Mouse (Mus musculus) 416B (cell line): ENCODE data around the gene Olfr98.
"Not testable (repeated sequence)": the region's sequence is repeated elsewhere in the genome, so short reads cannot be mapped to it uniquely, and the experiment has no call there.

ENCODE experiments used
- DNase-seq: peaks from one replicate; pipeline ENCODE4 v3.0.0; 2011; ENCODE audit warnings: low read depth

Gene Olfr98

GRCm38 (mm10) chr17:37263626-37264025, at the start of gene Olfr98:
Gene Olfr98 (minus strand): TSS chr17:37263749.
- no peak for DNase-seq

DNA sequence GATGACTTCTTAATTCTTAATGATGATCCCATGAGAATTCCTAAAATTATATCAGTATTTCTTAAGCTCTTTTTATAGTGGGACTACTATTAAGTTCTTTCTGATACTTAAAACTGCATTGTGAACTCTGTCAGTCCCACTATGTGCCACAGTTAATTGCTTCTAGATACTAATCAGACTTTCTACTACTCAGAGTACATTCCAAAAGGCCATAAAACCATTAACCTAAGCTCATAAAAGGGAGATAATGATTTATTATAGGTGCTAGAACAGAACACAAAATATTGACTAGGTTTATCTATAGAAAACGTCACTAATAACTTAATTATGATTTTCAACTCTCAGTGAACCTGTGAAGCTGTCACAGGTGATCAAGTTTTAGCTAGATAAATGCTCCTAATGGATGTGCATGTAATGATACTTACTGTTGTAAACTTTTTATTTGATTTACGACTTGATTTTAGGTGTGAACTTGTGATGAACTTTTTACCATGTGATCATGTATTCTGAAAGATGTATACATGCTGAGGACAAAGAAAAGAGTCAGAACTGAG, 46.7 kb upstream of the Olfr98 start:
- DNase-seq = no peak

GRCm38 (mm10) chr17:37308483-37308882, 44.9 kb upstream of the Olfr98 start:
- DNase-seq = peak; percentile 8

DNA sequence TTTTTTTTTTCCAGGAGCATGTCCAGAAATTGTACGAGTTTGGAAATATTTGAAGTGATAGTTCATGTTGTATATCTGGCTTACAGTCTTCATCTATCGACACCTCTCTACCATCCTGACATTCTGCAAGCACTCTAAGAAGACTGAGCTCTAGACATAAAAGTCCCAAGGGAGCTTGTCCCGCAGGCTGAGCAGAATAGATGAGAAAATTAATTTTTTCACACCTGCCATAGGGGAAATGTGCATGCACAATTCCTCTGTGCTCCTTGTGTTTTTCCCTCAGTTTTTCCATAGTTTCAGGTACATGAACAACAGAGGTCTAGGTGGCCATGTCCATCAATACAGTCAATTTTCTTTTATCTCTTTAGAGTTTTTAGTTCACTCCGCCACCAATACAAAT, 40.7 kb upstream of the Olfr98 start, which contains the start of gene Olfr101:
Gene Olfr101 (minus strand): TSS at position 101 of the 400 bp plus-strand sequence.
- DNase-seq = no peak

DNA sequence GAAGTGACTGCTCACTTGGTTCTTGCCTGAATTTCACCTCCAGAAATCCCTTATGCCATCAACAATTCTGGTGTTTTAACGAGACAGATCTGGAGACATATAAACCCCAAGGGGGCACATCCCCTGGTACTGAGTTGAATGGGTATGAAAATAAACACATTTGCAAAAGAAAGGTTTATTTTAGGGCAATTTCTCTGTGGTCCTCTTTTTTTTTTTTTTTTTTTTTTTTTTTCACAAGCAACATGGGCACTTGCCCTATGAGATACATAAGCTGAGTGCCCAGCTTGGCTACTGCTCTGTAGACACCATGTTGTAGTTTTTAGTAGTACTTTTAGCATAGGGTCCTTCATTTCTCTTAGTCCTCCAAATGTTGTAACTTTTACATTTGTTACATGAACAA, 19.8 kb upstream of the Olfr98 start, which contains the start of gene Olfr99:
Gene Olfr99 (minus strand): TSS at position 101 of the 400 bp plus-strand sequence.
- no peak for DNase-seq

DNA sequence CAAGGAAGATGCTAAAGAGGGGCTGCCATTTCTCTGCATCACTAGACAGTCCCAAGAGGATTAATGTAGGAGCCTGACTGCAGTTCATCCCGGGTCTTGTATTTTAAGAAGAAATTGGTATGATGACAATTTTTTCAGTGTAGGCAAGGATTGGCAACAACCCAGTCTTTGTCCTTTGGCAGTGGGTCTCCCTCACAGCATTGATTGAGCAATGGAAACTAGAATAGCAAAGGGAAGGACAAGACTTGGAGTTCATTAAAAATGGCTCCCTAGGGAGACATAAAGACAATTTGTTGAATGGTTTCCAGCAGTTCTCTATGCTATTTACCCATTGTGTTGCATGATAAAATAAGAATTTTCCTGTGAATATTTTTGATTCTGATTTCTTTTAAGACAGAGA, 16.8 kb upstream of the Olfr98 start:
- DNase-seq = no peak

DNA sequence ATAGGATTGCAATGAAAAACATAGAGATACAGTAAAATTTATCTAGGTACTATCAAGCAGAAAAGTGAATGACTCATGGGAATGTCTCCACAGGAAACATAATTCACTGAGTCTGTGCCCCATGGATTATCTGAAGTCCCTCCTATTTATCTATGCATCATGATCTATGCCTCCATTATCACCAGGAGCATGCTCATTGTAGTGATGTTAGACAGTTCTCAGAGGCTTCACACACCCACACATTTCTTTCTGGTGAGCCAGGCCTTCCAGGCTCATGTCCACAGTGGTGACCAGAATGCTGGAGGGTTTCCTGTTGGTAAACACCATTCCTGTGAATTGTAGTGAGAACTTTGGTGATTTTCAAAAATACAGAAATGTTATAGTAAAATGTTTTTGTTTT, 13.0 kb upstream of the Olfr98 start:
- DNase-seq = no peak

DNA sequence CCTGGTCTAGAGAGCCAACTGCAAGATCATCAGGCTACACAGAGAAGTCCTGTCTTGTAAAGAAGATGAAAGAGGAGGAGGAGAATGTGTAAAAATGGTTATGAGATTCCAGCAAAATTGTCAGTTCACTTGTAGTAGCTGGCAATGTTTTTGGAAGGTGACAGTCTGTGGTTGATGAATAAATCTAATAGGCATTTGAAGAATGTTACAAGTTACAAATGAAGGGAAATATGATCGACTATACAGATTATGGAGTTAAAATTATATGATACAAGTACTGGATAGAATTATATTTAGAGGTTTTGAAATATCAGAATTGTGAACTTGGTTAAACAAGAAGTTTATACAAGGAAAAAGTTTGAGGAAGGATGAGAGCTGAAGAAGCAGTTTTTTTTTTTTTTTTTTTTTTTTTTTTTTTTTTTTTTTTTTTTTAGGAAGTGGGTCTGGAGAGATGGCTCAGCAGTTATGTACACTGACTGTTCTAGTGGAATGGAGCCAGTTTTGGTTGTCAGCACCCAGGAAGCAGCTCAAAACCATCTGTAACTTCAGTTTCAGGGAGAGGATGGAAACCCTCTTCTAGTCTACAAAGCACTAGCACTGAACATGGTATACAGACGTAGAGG, 12.2 kb upstream of the Olfr98 start:
- DNase-seq = no peak

- DNase-seq = peak; percentile 91
These were observed 7.1 kb upstream of the Olfr98 start for GRCm38 (mm10) chr17:37270702-37271092.

DNA sequence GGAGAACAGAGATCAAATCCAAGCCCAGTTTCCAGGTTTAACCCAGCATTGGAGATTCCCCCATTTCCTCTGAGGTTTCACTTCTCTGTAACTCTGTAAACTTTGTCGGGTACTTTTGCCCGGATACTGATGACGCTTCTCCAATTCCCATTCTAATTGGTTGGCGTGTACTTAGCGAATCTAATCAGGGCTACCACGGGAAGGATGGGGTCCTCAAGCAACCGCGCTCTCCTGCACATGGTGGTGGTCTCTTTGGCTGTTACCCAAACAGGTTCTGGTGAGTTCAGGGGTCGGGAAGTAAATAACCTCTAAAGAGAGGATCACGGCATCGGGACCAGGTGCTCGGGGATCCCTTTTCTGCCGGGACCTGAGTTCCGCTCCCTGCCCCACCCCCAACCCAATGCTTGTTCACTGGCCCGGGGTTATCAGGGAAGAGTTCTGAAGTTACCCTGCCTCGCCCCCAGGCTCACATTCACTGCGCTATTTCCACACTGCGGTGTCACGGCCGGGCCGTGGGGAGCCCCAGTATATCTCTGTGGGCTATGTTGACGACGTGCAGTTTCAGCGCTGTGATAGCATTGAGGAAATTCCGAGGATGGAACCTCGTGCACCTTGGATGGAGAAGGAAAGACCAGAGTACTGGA, 6.6 kb upstream of the Olfr98 start, which contains the start of gene H2-M3:
Gene H2-M3 (plus strand): TSS at position 163 of the 644 bp plus-strand sequence.
- peak; percentile 92 for DNase-seq

DNA sequence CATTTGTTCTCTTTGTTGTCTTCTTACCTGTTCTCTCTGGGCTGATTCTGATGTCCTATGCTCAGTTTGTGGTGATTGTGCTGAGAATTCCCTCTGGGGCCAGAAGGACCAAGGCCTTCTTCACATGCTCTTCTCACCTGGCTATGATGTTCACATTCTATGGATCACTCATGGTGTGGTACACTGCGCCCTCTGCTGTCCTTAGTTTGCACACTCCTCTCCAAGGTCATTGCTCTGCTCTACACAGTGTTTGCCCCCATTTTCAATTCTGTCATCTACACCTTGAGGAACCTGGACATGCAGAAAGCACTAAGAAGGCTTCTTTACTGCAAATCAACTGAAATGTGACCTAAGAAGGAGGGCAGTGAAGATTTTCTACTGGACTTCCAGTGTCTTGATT, 13.0 kb downstream of the Olfr98 start:
- peak; percentile 46 for DNase-seq

DNA sequence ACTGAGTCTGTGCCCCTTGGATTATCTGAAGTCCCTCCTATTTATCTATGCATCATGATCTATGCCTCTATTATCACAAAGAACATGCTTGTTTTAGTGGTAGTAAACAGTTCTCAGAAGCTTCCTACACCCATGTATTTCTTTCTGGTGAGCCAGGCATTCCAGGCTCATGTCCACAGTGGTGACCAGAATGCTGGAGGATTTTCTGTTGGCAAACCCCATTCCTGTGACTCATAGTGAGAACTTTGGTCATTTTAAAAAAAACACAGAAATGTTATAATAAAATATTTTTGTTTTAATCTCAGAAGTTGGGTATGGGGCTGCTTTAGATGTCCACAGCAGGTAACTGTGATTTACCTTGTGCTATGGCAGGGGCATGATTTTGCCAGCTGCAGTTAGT, 14.1 kb downstream of the Olfr98 start:
- DNase-seq = no peak

- DNase-seq = peak; percentile 55
These were observed 16.8 kb downstream of the Olfr98 start for GRCm38 (mm10) chr17:37246715-37247114.

DNA sequence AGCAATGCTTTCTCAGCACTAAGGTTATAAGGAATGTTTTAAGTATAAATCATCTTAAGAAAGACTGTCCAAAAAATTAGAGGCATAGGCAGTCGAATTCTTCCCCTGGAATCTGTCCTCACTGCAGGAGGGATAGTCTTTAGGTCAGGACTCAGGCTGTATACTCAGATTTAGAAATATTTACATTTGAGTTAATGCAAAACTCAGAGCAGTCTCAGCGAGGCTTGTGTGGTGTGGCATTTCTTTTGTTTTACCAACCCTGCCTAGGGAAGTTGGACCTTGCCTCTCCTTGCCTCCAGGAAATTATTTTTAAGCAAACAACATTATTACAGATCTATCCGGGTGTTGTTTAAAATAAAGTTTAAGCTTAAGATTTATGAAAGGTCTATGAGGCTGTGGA, 21.4 kb downstream of the Olfr98 start:
- no peak for DNase-seq

DNA sequence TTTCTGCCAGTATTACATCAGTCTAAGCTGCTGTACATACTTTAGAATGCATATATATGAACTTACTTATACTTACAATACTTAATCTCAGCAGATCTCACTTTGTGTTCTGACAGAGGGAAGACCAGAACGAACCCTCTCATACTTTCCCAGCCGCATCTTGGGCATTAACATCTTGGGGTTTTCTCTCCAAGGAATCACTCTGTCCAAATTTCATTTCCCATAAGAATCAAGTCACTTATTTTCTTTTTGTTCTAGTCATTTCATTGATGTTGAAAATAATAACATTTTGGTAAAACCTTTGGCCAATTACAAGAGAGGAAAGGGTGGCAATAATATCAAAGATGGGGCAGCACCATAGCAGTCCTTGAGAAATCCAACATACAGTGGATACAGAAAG, 26.3 kb downstream of the Olfr98 start, which contains the start of gene Olfr97:
Gene Olfr97 (minus strand): TSS at position 101 of the 400 bp plus-strand sequence.
- DNase-seq = not testable (repeated sequence)

- DNase-seq = peak; percentile 6
These were observed 41.7 kb downstream of the Olfr98 start for GRCm38 (mm10) chr17:37221879-37222278.

GRCm38 (mm10) chr17:37219846-37220245, 43.7 kb downstream of the Olfr98 start, which contains the start of gene Olfr96:
Gene Olfr96 (plus strand): TSS chr17:37220146.
- no peak for DNase-seq

GRCm38 (mm10) chr17:37218486-37218885, 45.1 kb downstream of the Olfr98 start:
- DNase-seq = no peak

DNA sequence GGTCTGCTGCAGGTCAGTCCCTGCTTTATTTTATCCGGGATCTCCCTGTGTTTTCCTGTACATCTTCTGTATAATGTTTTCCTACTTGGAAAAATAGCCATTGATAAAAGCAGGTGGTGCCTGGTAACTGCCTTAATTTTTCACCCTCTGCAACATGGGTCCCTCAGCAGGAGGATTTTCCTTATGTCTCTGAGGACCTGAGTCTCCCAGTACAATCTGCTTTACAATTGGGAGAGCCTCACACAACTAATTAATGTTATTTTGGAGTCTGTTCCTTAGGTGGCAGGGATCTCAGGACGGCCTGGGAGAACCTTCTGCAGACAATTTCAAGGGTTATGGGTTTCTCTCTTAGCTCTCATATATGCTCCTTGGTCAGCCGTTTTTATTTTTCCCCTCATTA, 50.5 kb downstream of the Olfr98 start, which contains the start of gene Olfr95:
Gene Olfr95 (minus strand): TSS at position 101 of the 400 bp plus-strand sequence.
- DNase-seq = no peak
